Mouse (Mus musculus) T-helper 1 cell (primary cell): ENCODE measurements around the gene Ly6g6f.

Experiments used
- in situ Hi-C: fragments of 300-600 bp; cut with MboI, MseI; formaldehyde crosslinking; loops from one replicate; pipeline ENCODE4 v1.15.1; 2025; ENCODE audit warnings: high pct_unique_total_duplicates

Gene Ly6g6f

GRCm38 (mm10) chr17:35106522-35106921 is 21.1 kb upstream of the Ly6g6f start:
- in situ Hi-C loops: loop anchor here (25.0 kb wide), 1 partner anchor 469 kb away; the partner anchor contains the start of genes Atf6b, Fkbpl, Ppt2 and Prrt1

- in situ Hi-C loops: loop anchor here (25.0 kb wide), 1 partner anchor 469 kb away; the partner anchor contains the start of genes Atf6b, Fkbpl, Ppt2 and Prrt1
These were observed 20.5 kb upstream of the Ly6g6f start for GRCm38 (mm10) chr17:35105740-35106389.

- in situ Hi-C loops: loop anchor here (25.0 kb wide), 1 partner anchor 467 kb away; the partner anchor contains the start of genes Atf6b, Fkbpl, Ppt2 and Prrt1
These were observed 19.3 kb upstream of the Ly6g6f start for GRCm38 (mm10) chr17:35104754-35105153.

- in situ Hi-C loops: loop anchor here (25.0 kb wide), 1 partner anchor 467 kb away; the partner anchor contains the start of genes Atf6b, Fkbpl, Ppt2 and Prrt1
These were observed 18.7 kb upstream of the Ly6g6f start for GRCm38 (mm10) chr17:35104079-35104478.

- in situ Hi-C loops: loop anchor here (25.0 kb wide), 1 partner anchor 466 kb away; the partner anchor contains the start of genes Atf6b, Fkbpl, Ppt2 and Prrt1
These were observed 17.8 kb upstream of the Ly6g6f start for GRCm38 (mm10) chr17:35103221-35103690.

GRCm38 (mm10) chr17:35102299-35102698 is 16.9 kb upstream of the Ly6g6f start:
- in situ Hi-C loops: loop anchor here (25.0 kb wide), 1 partner anchor 465 kb away; the partner anchor contains the start of genes Atf6b, Fkbpl, Ppt2 and Prrt1

- in situ Hi-C loops: loop anchor here (25.0 kb wide), 1 partner anchor 464 kb away; the partner anchor contains the start of genes Atf6b, Fkbpl, Ppt2 and Prrt1
These were observed 15.8 kb upstream of the Ly6g6f start for GRCm38 (mm10) chr17:35101161-35101560.

- in situ Hi-C loops: loop anchor here (25.0 kb wide), 1 partner anchor 463 kb away; the partner anchor contains the start of genes Atf6b, Fkbpl, Ppt2 and Prrt1
These were observed 14.9 kb upstream of the Ly6g6f start for GRCm38 (mm10) chr17:35100196-35100765.

GRCm38 (mm10) chr17:35097164-35097655 is 11.8 kb upstream of the Ly6g6f start:
- in situ Hi-C loops: no loop called here

- in situ Hi-C loops: no loop called here
These were observed 11.2 kb upstream of the Ly6g6f start for GRCm38 (mm10) chr17:35096597-35096996.

- in situ Hi-C loops: no loop called here
These were observed 9.3 kb upstream of the Ly6g6f start for GRCm38 (mm10) chr17:35094475-35095365.

GRCm38 (mm10) chr17:35092403-35093198 is 7.2 kb upstream of the Ly6g6f start:
- in situ Hi-C loops: no loop called here

- in situ Hi-C loops: no loop called here
These were observed 4.9 kb upstream of the Ly6g6f start for GRCm38 (mm10) chr17:35090166-35090932.

GRCm38 (mm10) chr17:35088825-35089644 is 3.6 kb upstream of the Ly6g6f start, which contains the start of gene Abhd16a:
Abhd16a (plus strand) TSS chr17:35089263.
- in situ Hi-C loops: no loop called here

- in situ Hi-C loops: no loop called here
These were observed 2.7 kb upstream of the Ly6g6f start for GRCm38 (mm10) chr17:35088151-35088550.

GRCm38 (mm10) chr17:35083929-35084497 is 1.4 kb downstream of the Ly6g6f start:
- in situ Hi-C loops: no loop called here

GRCm38 (mm10) chr17:35082841-35083576 is 2.4 kb downstream of the Ly6g6f start:
- in situ Hi-C loops: no loop called here

GRCm38 (mm10) chr17:35080710-35081109 is 4.7 kb downstream of the Ly6g6f start:
- in situ Hi-C loops: no loop called here
